Mouse (Mus musculus) NIH3T3 (cell line): ENCODE measurements around the gene Hagh.
A peak's percentile ranks its signal among the peaks of the same experiment; 100 is the strongest.

Experiments used
- DNase-seq: peaks from one replicate; pipeline ENCODE4 v3.0.0-alpha.2; 2012; ENCODE audit warnings: low read depth

The Hagh gene

GRCm38 (mm10) chr17:24839842-24840241, at the start of gene Hagh:
Gene Hagh (plus strand): TSS chr17:24840143.
- DNase-seq: no peak

- DNase-seq: no peak
These were observed 47.8 kb upstream of the Hagh start for GRCm38 (mm10) chr17:24792190-24792589.

GRCm38 (mm10) chr17:24794791-24795190, 45.2 kb upstream of the Hagh start:
- no peak for DNase-seq

GRCm38 (mm10) chr17:24796969-24797368, 43.0 kb upstream of the Hagh start:
- no peak for DNase-seq

- DNase-seq: no peak
These were observed 41.7 kb upstream of the Hagh start for GRCm38 (mm10) chr17:24798229-24798628.

GRCm38 (mm10) chr17:24799476-24799875, 40.5 kb upstream of the Hagh start:
- DNase-seq: no peak

- no peak for DNase-seq
These were observed 39.4 kb upstream of the Hagh start for GRCm38 (mm10) chr17:24800524-24800923.

GRCm38 (mm10) chr17:24803952-24804951, 35.7 kb upstream of the Hagh start, which contains the start of gene Meiob:
Gene Meiob (plus strand): TSS chr17:24804289.
- no peak for DNase-seq

GRCm38 (mm10) chr17:24811211-24811610, 28.7 kb upstream of the Hagh start:
- no peak for DNase-seq

GRCm38 (mm10) chr17:24812215-24812614, 27.7 kb upstream of the Hagh start:
- no peak for DNase-seq

GRCm38 (mm10) chr17:24815256-24815655, 24.7 kb upstream of the Hagh start:
- DNase-seq: no peak

- DNase-seq: peak; percentile 54
These were observed 22.4 kb upstream of the Hagh start for GRCm38 (mm10) chr17:24817503-24817902.

- DNase-seq: no peak
These were observed 21.8 kb upstream of the Hagh start for GRCm38 (mm10) chr17:24818172-24818571.

- no peak for DNase-seq
These were observed 20.5 kb upstream of the Hagh start for GRCm38 (mm10) chr17:24819469-24819868.

GRCm38 (mm10) chr17:24821351-24822280, 18.3 kb upstream of the Hagh start:
- DNase-seq: peak; percentile 66

GRCm38 (mm10) chr17:24840341-24840740, 398 bp downstream of the Hagh start:
- no peak for DNase-seq

GRCm38 (mm10) chr17:24841133-24841532, 1.2 kb downstream of the Hagh start:
- no peak for DNase-seq

- peak; percentile 54 for DNase-seq
These were observed 2.7 kb downstream of the Hagh start for GRCm38 (mm10) chr17:24842631-24843030.

GRCm38 (mm10) chr17:24844525-24844924, 4.6 kb downstream of the Hagh start:
- no peak for DNase-seq

- no peak for DNase-seq
These were observed 7.4 kb downstream of the Hagh start for GRCm38 (mm10) chr17:24847386-24847785.

GRCm38 (mm10) chr17:24848600-24849031, 8.7 kb downstream of the Hagh start:
- no peak for DNase-seq

GRCm38 (mm10) chr17:24849733-24850064, 9.8 kb downstream of the Hagh start:
- DNase-seq: no peak
